Mouse (Mus musculus): ENCODE measurements around the gene Bicd2.

DNA sequence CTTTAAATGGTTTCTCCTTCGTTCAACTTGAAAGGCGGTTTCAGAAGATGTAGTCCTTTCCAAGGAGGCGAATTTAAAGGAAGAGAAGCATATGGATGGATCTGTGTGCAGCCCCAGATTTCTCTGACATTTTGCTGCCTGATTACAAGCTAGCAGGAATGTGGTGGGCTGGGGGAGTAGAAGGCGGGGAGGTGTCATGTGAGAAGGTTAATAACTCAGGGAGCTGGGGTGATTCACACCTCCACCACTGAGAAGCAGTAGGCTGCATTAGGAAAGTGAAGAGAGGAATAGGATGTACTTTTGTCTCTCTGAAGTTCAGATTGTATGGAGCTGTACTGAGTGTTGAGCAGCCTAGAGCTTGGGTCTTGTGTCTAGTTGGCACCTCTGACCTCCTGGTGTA lies 80.6 kb downstream of the Bicd2 start:
- TF ChIP-seq CHD2 (IDR thresholded peaks at IDR 0.05; ENCODE audit: low read depth, low read length) = no peak
- no peak for TF ChIP-seq ZC3H11A (IDR thresholded peaks at IDR 0.05; ENCODE audit: borderline replicate concordance, low read depth, low read length)
- no peak for TF ChIP-seq ZNF384 (IDR thresholded peaks at IDR 0.05; ENCODE audit: low read depth, low read length)
